Mouse (Mus musculus) midbrain, postnatal 0 days (tissue): Measurements from ENCODE around the gene Gm20826. TPM values are rescaled to one million over a fixed set of nuclear protein-coding genes. Genes with fewer than 3 reads are reported as not detected.
"Not testable (repeated sequence)": the region's sequence is repeated elsewhere in the genome, so short reads cannot be mapped to it uniquely, and the experiment has no call there.

Source experiments
- ATAC-seq: fragments of 200-750 bp; cut with Nextera tagmentation; 2 replicates; pipeline ENCODE4 v1.8.0; 2017; ENCODE audit warnings: moderate number of reproducible peaks, mild to moderate bottlenecking, moderate TSS enrichment, moderate library complexity; ENCODE audit not compliant: low FRiP score
- DNase-seq: peaks from one replicate; pipeline ENCODE4 v3.0.0-alpha.2; 2015; ENCODE audit warnings: low spot score
- H3K27ac ChIP-seq: fragments of 300-500 bp; sonication (generic); 2 replicates; pipeline ENCODE4 v1.5.1; 2014; ENCODE audit warnings: low read depth, mild to moderate bottlenecking, low read length, mixed read lengths
- H3K27me3 ChIP-seq: fragments of 300-500 bp; sonication (generic); 2 replicates; pipeline ENCODE4 v1.6.1; 2014; ENCODE audit warnings: low read length, control low read depth, mixed read lengths; ENCODE audit not compliant: insufficient read depth
- H3K36me3 ChIP-seq: fragments of 300-500 bp; sonication (generic); 2 replicates; pipeline ENCODE4 v1.6.1; 2014; ENCODE audit warnings: low read length, control low read depth, mixed read lengths; ENCODE audit not compliant: insufficient read depth
- H3K4me1 ChIP-seq: fragments of 300-500 bp; sonication (generic); 2 replicates; pipeline ENCODE4 v1.6.1; 2014; ENCODE audit warnings: mild to moderate bottlenecking, control low read depth, antibody characterized with exemption, low read length, mixed read lengths; ENCODE audit not compliant: insufficient read depth
- H3K4me2 ChIP-seq: fragments of 300-500 bp; sonication (generic); 2 replicates; pipeline ENCODE4 v1.6.1; 2014; ENCODE audit warnings: low read depth, mild to moderate bottlenecking, low read length, mixed read lengths; ENCODE audit not compliant: poor library complexity, severe bottlenecking
- H3K4me3 ChIP-seq: fragments of 300-500 bp; sonication (generic); 2 replicates; pipeline ENCODE4 v1.5.1; 2014; ENCODE audit warnings: low read depth, mild to moderate bottlenecking, low read length, moderate library complexity
- H3K9ac ChIP-seq: fragments of 300-500 bp; sonication (generic); replicated peaks from 2 replicates; pipeline ENCODE4 v1.6.1; 2014; ENCODE audit warnings: mild to moderate bottlenecking, low read length, moderate library complexity, mixed read lengths; ENCODE audit not compliant: poor library complexity, severe bottlenecking
- H3K9me3 ChIP-seq: fragments of 300-500 bp; sonication (generic); 2 replicates; pipeline ENCODE4 v1.6.1; 2016; ENCODE audit warnings: low read length, control low read depth
- WGBS: fragments of 180-500 bp; shearing (Covaris S2); extraction: QIAGEN DNeasy Blood & Tissue Kit; methylation state at CpG from one replicate; pipeline ENCODE4 v1.1.7; 2014; 5-methylcytosine and 5-hydroxymethylcytosine counted together
- polyA plus RNA-seq: library from polyadenylated mRNA; unstranded; fragments of >200 nt; fragmentation: Nextera tagmentation; extraction: Ambion mirVana; gene quantifications from 2 replicates; pipeline ENCODE4 v1.2.1, GENCODE M21; 2015
- total RNA-seq: library from RNA; depleted of rRNA; stranded (reverse); fragments of >200 nt; gene quantifications from 2 replicates; pipeline ENCODE4 v1.2.3, GENCODE M21; 2014; rRNA removed

The Gm20826 gene
- total RNA-seq (not detected in 2 replicates), polyA plus RNA-seq (0.04 TPM in 1 of 2 replicates, not detected in the other)

DNA sequence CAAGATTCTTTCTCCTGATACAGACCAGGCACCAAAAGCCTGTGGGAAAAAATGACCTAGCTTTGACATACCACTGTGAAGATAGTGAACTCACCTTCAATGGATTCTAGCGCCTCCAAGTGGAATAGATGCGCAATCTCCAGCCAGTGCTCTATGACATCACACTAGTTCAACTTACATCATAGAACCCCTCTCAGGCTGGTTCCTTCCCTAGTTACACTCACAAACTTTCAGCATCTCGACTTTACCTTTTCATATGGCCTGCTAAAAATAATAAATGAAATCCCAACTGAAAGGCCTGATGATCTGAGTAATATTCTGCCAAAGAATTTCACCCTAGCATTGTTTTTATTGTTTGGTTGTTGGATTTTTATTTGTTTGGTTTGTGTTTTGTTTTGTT lies at the start of gene Gm20826:
Gene Gm20826 (minus strand): TSS at position 101 of the 400 bp plus-strand sequence.
- H3K9me3 ChIP-seq, H3K4me2 ChIP-seq, H3K4me1 ChIP-seq, H3K36me3 ChIP-seq, H3K27me3 ChIP-seq, H3K9ac ChIP-seq, H3K27ac ChIP-seq, DNase-seq, ATAC-seq, H3K4me3 ChIP-seq: not testable (repeated sequence)
- WGBS = no CpG with 5 or more reads among the region's 3 CpGs

Other genes with a start within 250 kb of the Gm20826 start
- not detected in 2 replicates for gene Gm21788, start 233.5 kb downstream of the Gm20826 start, total RNA-seq
- not detected in 2 replicates for gene Gm21788, start 233.5 kb downstream of the Gm20826 start, polyA plus RNA-seq
- gene Gm28576, start 84.5 kb upstream of the Gm20826 start, total RNA-seq = not detected in 2 replicates
- not detected in 2 replicates for gene Gm28576, start 84.5 kb upstream of the Gm20826 start, polyA plus RNA-seq